Comparison of ENCODE assay signal across 14 mouse cellular contexts in the genomic region with DNA sequence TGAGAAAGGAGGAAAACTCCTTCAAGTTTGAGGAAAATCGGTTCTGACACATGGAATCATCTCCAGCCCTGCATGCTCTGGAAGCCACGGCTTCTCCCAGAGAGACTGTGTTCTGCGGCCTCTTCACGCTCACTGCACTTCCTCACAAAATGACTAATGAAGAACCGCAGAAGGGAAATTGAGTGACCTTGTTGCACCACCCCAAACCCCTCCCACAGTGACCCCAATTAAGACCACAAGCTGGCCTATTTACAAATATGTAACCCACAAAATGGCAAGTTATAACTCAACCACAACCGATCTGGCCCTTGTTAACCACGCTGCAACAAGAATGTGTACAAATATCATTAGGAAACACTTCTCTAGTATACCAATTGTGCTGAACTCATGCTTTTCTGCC.
DNase-seq lines count a peak whose midpoint lies in the region; ATAC-seq and TF ChIP-seq lines count a peak whose summit lies in the region.
"Had no signal": no experiment of that assay in that cellular context is flagged by ENCODE, and none has a peak within 500 bp of the region (broad histone marks: within the 10 kb centered on the region; RNA-seq: fewer than 3 reads in every experiment).

No protein-coding gene starts in this region.

- no peaks in the 10 kb centered on the region for H3K36me3 ChIP-seq in liver, postnatal 0 days (replicated peaks; ENCODE audit: insufficient read depth, low read length)
- no peaks in the 10 kb centered on the region for H3K36me3 ChIP-seq in liver, embryonic 11.5 days (ENCODE audit: control insufficient read depth, insufficient read depth, low read length)
- H3K36me3 ChIP-seq: midbrain, embryonic 15.5 days; neural tube, embryonic 15.5 days had no signal

- intact Hi-C loops in left cerebral cortex, postnatal 10 days (cut with DNase I), result no loop called here

- ATAC-seq in liver, postnatal 0 days, result no peak
- ATAC-seq in liver, embryonic 11.5 days (replicated peaks; ENCODE audit: low FRiP score), result no peak
- ATAC-seq in hematopoietic stem cell, adult 5-6 weeks (replicated peaks in 1 of 2; ENCODE audit: insufficient read depth in 1 of 2, low FRiP score in 2 of 2, low TSS enrichment in 1 of 2, low read depth in 1 of 2, poor library complexity in 2 of 2, severe bottlenecking in 2 of 2), result peak; percentile 79 to 83
- ATAC-seq: activated CD4-positive, CD25-positive, alpha-beta regulatory T cell, adult 4 months; lung, postnatal 0 days; midbrain, embryonic 15.5 days had no signal

- peaks cover 25% of the 10 kb centered on the region for H3K4me1 ChIP-seq in liver, postnatal 0 days (ENCODE audit: insufficient read depth)
- H3K4me1 ChIP-seq in liver, embryonic 11.5 days (replicated peaks; ENCODE audit: control insufficient read depth, insufficient read depth, low read length), result no peaks in the 10 kb centered on the region
- H3K4me1 ChIP-seq: midbrain, embryonic 15.5 days; neural tube, embryonic 15.5 days had no signal

- no peak overlapping the region for H3K4me2 ChIP-seq in liver, postnatal 0 days (ENCODE audit: low read depth, low read length)
- no peak overlapping the region for H3K4me2 ChIP-seq in liver, embryonic 11.5 days
- H3K4me2 ChIP-seq: midbrain, embryonic 15.5 days; neural tube, embryonic 15.5 days had no signal

- no peak for TF ChIP-seq CTCF in liver, postnatal 0 days (IDR thresholded peaks at IDR 0.05; ENCODE audit: low read depth)

- peak; percentile 2 for DNase-seq in adrenal gland, adult 8-10 months
- no peak for DNase-seq in adrenal gland, postnatal 14 days
- DNase-seq in liver, postnatal 0 days, result no peak
- no peak for DNase-seq in liver, embryonic 11.5 days (ENCODE audit: low spot score)
- DNase-seq in retina, adult 2 months (ENCODE audit: low read depth, low spot score), result peak; percentile 9
- DNase-seq in left cerebral cortex, postnatal 10 days (ENCODE audit: extremely low spot score in 1 of 2, low spot score in 2 of 2), result no peak
- no peak for DNase-seq in layer of hippocampus, postnatal 25 days (ENCODE audit: extremely low spot score in 1 of 2, low spot score in 1 of 2)
- DNase-seq: cerebellum, adult 9-10 months; thymus, adult 2 months had no signal

- no peak overlapping the region for H3K4me3 ChIP-seq in liver, postnatal 0 days (ENCODE audit: low read depth, low read length)
- no peak overlapping the region for H3K4me3 ChIP-seq in liver, embryonic 11.5 days (ENCODE audit: low read depth, low read length)
- H3K4me3 ChIP-seq: midbrain, embryonic 15.5 days; neural tube, embryonic 15.5 days had no signal

- no peak overlapping the region for H3K9ac ChIP-seq in liver, postnatal 0 days (replicated peaks)
- no peak overlapping the region for H3K9ac ChIP-seq in liver, embryonic 11.5 days (ENCODE audit: low read depth, low read length)
- H3K9ac ChIP-seq: midbrain, embryonic 15.5 days; neural tube, embryonic 15.5 days had no signal

- H3K9me3 ChIP-seq in liver, postnatal 0 days (ENCODE audit: low read length), result no peaks in the 10 kb centered on the region
- no peaks in the 10 kb centered on the region for H3K9me3 ChIP-seq in liver, embryonic 11.5 days (ENCODE audit: control insufficient read depth, low read length)
- H3K9me3 ChIP-seq: midbrain, embryonic 15.5 days; neural tube, embryonic 15.5 days had no signal

- TF ChIP-seq EP300 in liver, postnatal 0 days (IDR thresholded peaks at IDR 0.05; ENCODE audit: low read depth), result no peak

- whole genome bisulfite sequencing in liver, postnatal 0 days (ENCODE audit: insufficient replicate concordance), result 53% methylated on average over 7 of the region's 7 CpGs
- 78% methylated on average over 7 of the region's 7 CpGs for WGBS in liver, embryonic 11.5 days

- no peaks in the 10 kb centered on the region for H3K27me3 ChIP-seq in liver, postnatal 0 days (ENCODE audit: insufficient read depth, low read length)
- H3K27me3 ChIP-seq in liver, embryonic 11.5 days (replicated peaks; ENCODE audit: control insufficient read depth, insufficient read depth, low read length), result no peaks in the 10 kb centered on the region
- H3K27me3 ChIP-seq: midbrain, embryonic 15.5 days; neural tube, embryonic 15.5 days had no signal

- H3K27ac ChIP-seq in liver, postnatal 0 days (ENCODE audit: low read depth), result peak overlapping the region; percentile 64
- no peak overlapping the region for H3K27ac ChIP-seq in liver, embryonic 11.5 days (ENCODE audit: low read depth, low read length)
- H3K27ac ChIP-seq: midbrain, embryonic 15.5 days; neural tube, embryonic 15.5 days had no signal

Comparison
In these comparisons a context has a peak if more than half of its experiments do, and no peak if none do; other contexts are left out.
1. DNase-seq: peak in adrenal gland, adult 8-10 months (single experiment) and retina, adult 2 months (single experiment); none in adrenal gland, postnatal 14 days (single experiment), liver, postnatal 0 days (single experiment), liver, embryonic 11.5 days (single experiment), left cerebral cortex, postnatal 10 days (0 of 2) and layer of hippocampus, postnatal 25 days (0 of 2).
2. ATAC-seq: peak in hematopoietic stem cell, adult 5-6 weeks (2 of 2); none in liver, postnatal 0 days (single experiment) and liver, embryonic 11.5 days (single experiment).